Comparison of ENCODE assay signal across 31 mouse cellular contexts in genomic region chr6:98394589-98394988, GRCm38 (mm10). TPM values are rescaled to one million over a fixed set of nuclear protein-coding genes. Genes with fewer than 3 reads are reported as not detected.
"Had no signal": no experiment of that assay in that cellular context is flagged by ENCODE, and none has a peak within 500 bp of the region (broad histone marks: within the 10 kb centered on the region; RNA-seq: fewer than 3 reads in every experiment).

No protein-coding gene starts in this region.

- H3K4me3 ChIP-seq: limb, embryonic 12.5 days; limb, embryonic 15.5 days; midbrain, embryonic 10.5 days; midbrain, embryonic 13.5 days; myocyte; neural tube, embryonic 13.5 days had no signal

- H3K4me2 ChIP-seq: limb, embryonic 12.5 days; limb, embryonic 15.5 days; liver, embryonic 11.5 days; lung, embryonic 14.5 days; midbrain, embryonic 13.5 days; neural tube, embryonic 13.5 days had no signal

- H3K27ac ChIP-seq: kidney, postnatal 0 days; limb, embryonic 12.5 days; limb, embryonic 15.5 days; liver, embryonic 14.5 days; macrophage; midbrain, embryonic 10.5 days; midbrain, embryonic 13.5 days; neural tube, embryonic 13.5 days; stomach, postnatal 0 days had no signal

- H3K36me3 ChIP-seq: limb, embryonic 12.5 days; limb, embryonic 15.5 days; midbrain, embryonic 10.5 days; midbrain, embryonic 13.5 days; neural tube, embryonic 13.5 days had no signal

- H3K9me3 ChIP-seq: limb, embryonic 12.5 days; limb, embryonic 15.5 days; midbrain, embryonic 10.5 days; midbrain, embryonic 13.5 days had no signal

- H3K27me3 ChIP-seq: limb, embryonic 12.5 days; limb, embryonic 15.5 days; midbrain, embryonic 13.5 days; neural tube, embryonic 13.5 days had no signal

- DNase-seq: kidney, adult 2 months; kidney, postnatal 25 days; left cerebral cortex, postnatal 4 days; liver, postnatal 0 days; lung, embryonic 14.5 days; right cerebral cortex, adult 18-20 months; right cerebral cortex, postnatal 14 days; right cerebral cortex, postnatal 4 days; thymus, postnatal 25 days had no signal

- H3K4me1 ChIP-seq: limb, embryonic 12.5 days; limb, embryonic 15.5 days; midbrain, embryonic 10.5 days; midbrain, embryonic 13.5 days; neural tube, embryonic 13.5 days had no signal

- H3K9ac ChIP-seq: limb, embryonic 12.5 days; limb, embryonic 15.5 days; liver, embryonic 14.5 days; liver, postnatal 0 days; lung, embryonic 14.5 days; midbrain, embryonic 13.5 days; neural tube, embryonic 13.5 days had no signal

- ATAC-seq: liver, postnatal 0 days; lung, postnatal 0 days; midbrain, embryonic 13.5 days; midbrain, embryonic 16.5 days had no signal

RNA-seq across cellular contexts. Expression of gene Gm765, which starts 52.0 kb away (rescaled TPM):
- total RNA-seq: layer of hippocampus, adult 8-10 months; layer of hippocampus, postnatal 14 days; megakaryocyte, adult 5-6 weeks; monocyte, adult 5-6 weeks; neutrophil, adult 5-6 weeks had no signal
- polyA plus RNA-seq: kidney, adult 2 months; kidney, embryonic 14.5 days; kidney, postnatal 0 days; large intestine, adult 2 months; liver, embryonic 11.5 days; liver, embryonic 14.5 days; lung, embryonic 14.5 days; lung, postnatal 0 days; macrophage; midbrain, embryonic 10.5 days; midbrain, embryonic 16.5 days; myocyte; stomach, embryonic 14.5 days; stomach, postnatal 0 days; thymus, postnatal 0 days had no signal
